Mouse (Mus musculus) adrenal gland, postnatal 25 days (tissue): ENCODE data around the gene Kirrel3. TPM values are rescaled to one million over a fixed set of nuclear protein-coding genes. Genes with fewer than 3 reads are reported as not detected.

Source experiments
- DNase-seq: peaks from one replicate; pipeline ENCODE4 v3.0.0; 2021; ENCODE audit warnings: mixed read lengths
- total RNA-seq: library from RNA; stranded (reverse); gene quantifications from 2 replicates; pipeline ENCODE4 v1.2.3, GENCODE M21; 2021

Gene Kirrel3
- total RNA-seq, 1 experiment from 2014 or later: 0.52 TPM

DNA sequence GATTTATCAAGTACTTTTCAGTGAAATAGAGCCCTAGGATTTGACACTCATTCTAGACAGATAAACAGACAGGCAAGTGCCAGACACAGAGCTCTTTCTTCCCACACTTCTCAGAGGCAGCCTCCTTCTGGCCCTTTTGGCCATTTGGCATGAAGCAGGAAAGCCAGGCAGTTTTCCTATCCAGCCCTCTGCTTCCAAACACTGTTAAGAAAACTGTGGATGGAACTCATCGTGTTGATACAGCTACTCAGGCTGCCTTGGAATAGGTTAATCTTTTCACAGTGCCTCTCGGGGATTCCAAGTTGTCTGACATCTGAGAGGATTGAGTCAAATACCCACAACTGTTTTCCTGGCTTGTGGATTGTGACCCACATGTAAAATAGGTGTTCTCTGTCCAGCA lies 401.5 kb downstream of the Kirrel3 start:
- no peak for DNase-seq

GRCm38 (mm10) chr9:34888298-34888697 lies 402.6 kb downstream of the Kirrel3 start:
- DNase-seq: no peak

DNA sequence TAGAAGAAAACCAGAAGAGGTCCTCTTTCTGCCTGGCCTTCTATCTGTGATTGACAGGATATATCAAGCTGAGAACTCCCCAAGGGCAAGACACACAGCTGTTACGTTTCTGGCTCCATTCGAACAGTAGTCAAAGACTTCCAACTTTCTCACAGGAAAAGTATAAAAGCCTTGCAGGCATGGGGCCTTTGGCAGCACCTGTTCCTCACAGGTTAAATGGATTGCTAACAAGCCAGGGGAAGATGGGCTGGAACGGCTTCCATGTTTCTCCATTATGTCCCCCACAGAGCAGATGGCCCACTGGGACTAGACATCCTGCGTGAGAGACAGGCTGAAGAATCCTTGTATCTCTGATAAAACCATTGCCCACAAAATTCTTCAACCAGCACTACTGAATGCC lies 415.5 kb downstream of the Kirrel3 start:
- DNase-seq: no peak

GRCm38 (mm10) chr9:34901888-34902287 lies 416.2 kb downstream of the Kirrel3 start:
- DNase-seq: no peak

- DNase-seq: no peak
Observed at GRCm38 (mm10) chr9:34905164-34905563, 419.5 kb downstream of the Kirrel3 start.

DNA sequence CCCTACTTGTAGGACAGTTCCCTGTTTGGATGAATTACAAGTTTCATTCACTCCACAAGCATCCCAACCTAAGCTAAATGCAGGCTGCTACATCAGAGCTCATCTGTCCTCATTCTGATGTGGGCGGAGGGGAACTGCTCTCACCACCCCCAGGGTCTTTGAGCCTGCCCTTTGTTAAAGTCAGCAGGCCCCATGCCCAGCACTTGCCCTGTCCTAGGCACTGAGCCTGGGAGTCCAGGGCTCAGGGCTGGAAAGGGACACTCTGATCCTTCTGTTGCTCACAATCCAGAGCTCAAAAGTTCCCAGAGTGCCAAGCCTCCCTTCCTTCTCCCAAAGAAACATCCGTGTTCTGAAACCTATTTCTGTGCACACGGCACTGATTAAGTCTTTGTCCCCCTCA lies 422.3 kb downstream of the Kirrel3 start:
- no peak for DNase-seq

- no peak for DNase-seq
Observed at GRCm38 (mm10) chr9:34911838-34912237, 426.1 kb downstream of the Kirrel3 start.

GRCm38 (mm10) chr9:34912273-34912972 lies 426.7 kb downstream of the Kirrel3 start:
- DNase-seq: no peak

DNA sequence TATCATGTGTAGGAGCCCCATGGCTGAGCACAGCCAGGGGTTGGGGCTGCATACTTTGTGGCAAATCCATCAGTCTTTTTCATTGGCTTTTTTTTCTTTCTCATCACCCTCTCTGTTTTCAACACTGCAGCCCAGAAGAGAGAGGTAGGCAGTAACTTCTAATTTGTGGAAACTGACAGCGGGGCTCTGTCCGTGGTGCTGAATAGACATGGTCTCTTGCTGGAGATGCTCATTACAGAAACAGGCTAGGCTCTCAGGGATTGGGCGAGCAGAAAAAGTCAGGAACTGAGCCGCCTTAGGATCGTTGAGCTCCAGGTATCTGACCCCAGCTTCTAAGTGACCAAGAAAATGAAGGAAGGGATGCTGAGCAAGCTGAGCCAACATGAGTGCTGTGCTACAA lies 427.3 kb downstream of the Kirrel3 start:
- peak; percentile 64 for DNase-seq

DNA sequence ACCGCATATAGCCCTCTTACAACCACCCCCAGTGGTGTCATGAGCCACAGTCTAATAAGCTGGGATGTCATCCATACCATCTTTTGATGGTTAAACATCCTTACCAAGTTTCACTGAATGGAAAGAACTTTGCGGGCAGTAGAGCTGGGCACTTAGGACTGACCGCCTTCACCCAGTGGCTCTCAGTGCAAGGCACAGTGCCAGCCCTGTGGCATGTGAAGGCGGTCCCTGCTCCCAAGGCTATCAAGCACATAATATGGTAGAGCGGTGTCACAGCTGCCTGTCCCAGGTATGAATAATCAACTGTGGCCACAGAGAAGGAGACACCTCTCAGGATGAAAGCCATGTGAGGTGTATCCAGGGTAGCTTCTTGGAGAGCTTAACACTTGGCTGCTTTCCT lies 433.3 kb downstream of the Kirrel3 start:
- no peak for DNase-seq

GRCm38 (mm10) chr9:34920116-34920515 lies 434.4 kb downstream of the Kirrel3 start:
- DNase-seq: no peak

DNA sequence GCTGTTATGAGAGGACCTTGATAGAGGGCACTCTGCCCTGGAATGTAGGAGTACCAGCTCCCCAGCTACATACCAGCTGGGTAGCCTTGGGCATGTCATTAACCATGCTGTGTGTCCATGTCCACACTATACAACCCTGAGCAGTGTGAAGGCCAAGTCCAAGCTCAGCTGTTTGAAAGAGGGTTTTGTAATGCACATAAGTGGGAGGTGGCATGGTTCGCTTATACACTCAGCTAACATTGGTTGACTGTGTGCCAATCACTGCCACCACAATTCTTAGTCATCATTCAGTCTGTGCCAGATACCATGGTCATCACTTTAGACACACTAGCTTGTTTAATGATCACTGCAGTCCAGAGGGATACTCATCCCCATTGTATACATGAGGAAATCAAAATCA lies 436.2 kb downstream of the Kirrel3 start:
- no peak for DNase-seq

- DNase-seq: no peak
Observed at GRCm38 (mm10) chr9:34922716-34923115, 437.0 kb downstream of the Kirrel3 start.

GRCm38 (mm10) chr9:34923134-34923931 lies 437.6 kb downstream of the Kirrel3 start:
- no peak for DNase-seq

DNA sequence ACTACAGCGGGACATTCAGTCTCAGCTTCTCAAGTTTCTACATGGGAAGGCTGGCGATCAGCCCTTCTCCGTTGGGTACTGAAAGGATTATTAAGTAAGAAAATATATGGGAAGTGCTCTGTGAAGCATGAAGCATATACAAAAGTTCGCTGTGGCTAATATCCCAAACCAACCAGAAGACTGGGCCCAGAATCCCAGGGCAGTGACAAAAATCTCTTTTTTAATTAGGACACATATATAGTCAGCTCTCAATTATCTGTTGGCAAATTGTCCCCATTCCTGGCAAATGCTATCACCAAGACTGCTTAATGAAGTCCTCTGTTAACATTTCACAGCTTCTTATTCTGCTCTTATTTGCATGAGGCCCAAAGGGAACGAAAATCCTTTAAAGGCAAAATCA lies 439.9 kb downstream of the Kirrel3 start:
- no peak for DNase-seq

DNA sequence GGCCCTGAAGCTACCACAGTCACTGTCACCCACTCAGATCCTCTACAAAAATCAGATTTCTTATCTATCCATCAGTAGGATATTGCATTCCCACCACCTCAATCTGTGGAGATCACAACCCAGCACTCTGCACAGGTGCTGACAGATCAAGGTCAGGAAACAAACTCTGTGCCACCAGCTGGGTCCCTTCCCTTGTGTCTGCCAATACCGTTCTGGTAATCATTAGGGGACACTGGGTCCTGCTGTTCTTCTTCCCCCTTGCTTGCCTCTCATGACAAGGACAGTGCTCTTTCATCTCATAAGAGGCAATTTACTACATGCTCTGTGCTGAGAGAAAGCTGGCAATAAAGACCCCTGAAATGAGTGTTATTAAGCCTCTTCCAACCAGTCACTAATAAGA lies 444.7 kb downstream of the Kirrel3 start:
- no peak for DNase-seq

- no peak for DNase-seq
Observed at GRCm38 (mm10) chr9:34938140-34938539, 452.4 kb downstream of the Kirrel3 start.

- no peak for DNase-seq
Observed at GRCm38 (mm10) chr9:34939621-34940020, 453.9 kb downstream of the Kirrel3 start.

GRCm38 (mm10) chr9:34942122-34942831 lies 456.6 kb downstream of the Kirrel3 start:
- DNase-seq: no peak

GRCm38 (mm10) chr9:34942996-34943395 lies 457.3 kb downstream of the Kirrel3 start:
- no peak for DNase-seq

- no peak for DNase-seq
Observed at GRCm38 (mm10) chr9:34945301-34945700, 459.6 kb downstream of the Kirrel3 start.

GRCm38 (mm10) chr9:34947258-34947657 lies 461.6 kb downstream of the Kirrel3 start:
- no peak for DNase-seq

DNA sequence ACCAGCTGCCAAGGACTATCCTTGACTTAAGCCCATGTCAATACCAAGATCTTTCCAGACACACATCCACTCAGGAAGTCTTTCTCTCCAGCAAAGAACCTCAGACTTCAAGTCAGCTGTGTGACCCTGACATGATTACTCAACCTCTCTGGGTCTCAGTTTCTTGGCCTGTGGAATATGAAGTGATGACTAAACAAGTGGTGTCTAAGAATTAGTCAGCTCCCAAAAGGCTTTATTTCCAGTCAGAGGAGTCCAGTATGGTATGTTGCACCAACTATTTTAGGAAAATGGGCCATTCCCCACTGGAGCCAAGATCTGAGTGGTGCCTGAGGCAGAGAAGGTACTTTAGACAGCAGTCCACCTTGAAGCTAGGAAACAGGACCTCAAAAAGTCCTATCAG lies 462.0 kb downstream of the Kirrel3 start:
- DNase-seq: no peak
